Mouse (Mus musculus): ENCODE measurements at regions not wholly inside any gene's neighbourhood (a gene's known extent, or its start where the extent isn't known, plus 50 kb on each side); places are given as distances from the start of the nearest gene placed in this dataset.

DNA sequence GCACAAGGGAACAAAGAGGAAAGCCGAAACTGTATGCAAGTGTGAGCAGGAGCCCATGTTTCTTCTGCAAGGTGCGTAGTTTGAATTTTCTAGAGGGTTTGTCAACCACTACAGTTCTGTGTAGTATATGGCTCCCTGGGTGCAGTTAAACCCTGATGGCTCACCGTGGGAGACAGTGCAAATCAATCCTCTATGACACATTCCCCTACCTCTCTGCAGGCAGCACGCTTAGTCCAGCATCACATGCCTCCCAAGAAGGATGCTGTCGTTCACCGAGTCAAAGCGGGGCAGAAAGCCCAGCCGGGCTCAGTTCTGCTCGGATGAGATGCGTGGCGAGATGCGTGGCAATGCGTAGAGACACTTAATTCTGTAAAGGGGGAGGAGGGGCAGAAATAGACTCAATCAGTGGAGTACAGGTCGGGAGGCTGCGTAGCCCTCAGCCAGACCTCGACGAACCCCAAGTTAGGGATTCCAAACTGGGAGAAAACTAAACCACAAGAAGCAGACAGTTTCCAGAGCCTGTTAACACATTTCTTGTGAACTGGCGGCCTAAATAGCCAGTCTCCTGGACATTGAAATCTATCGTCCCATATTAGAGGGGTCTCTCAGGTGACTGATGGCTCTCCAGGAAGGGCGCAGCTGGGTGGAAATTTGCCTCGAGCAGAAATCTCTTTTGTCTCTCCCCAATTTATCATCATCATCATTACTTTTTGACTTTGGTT is 279.6 kb upstream of the Pou3f3 start:
- TF ChIP-seq POLR2A (IDR thresholded peaks at IDR 0.05; ENCODE audit: insufficient read depth, low read depth, low read length) = no peak
- no peak for TF ChIP-seq EP300 (IDR thresholded peaks at IDR 0.05; ENCODE audit: insufficient read depth, low read depth, low read length)

Measured in heart, adult 2 months (tissue).